Mouse (Mus musculus): ENCODE data around the gene St5.

- TF ChIP-seq CTCF (IDR thresholded peaks at IDR 0.05; ENCODE audit: extremely low read depth, insufficient read depth, insufficient read length, insufficient replicate concordance) (no peak), POLR2A (IDR thresholded peaks at IDR 0.05; ENCODE audit: low read depth, low read length) (no peak)
These were observed 123.7 kb downstream of the St5 start for GRCm38 (mm10) chr7:109579585-109580307.

All from spleen, adult 2 months (tissue).